14 mouse cellular contexts compared by ENCODE assay signal in genomic region chr11:52077939-52078338, GRCm38 (mm10). TPM values are rescaled to one million over a fixed set of nuclear protein-coding genes. Genes with fewer than 3 reads are reported as not detected.
DNase-seq lines count a peak whose midpoint lies in the region; ATAC-seq lines count a peak whose summit lies in the region.
"Had no signal": no experiment of that assay in that cellular context is flagged by ENCODE, and none has a peak within 500 bp of the region (broad histone marks: within the 10 kb centered on the region; RNA-seq: fewer than 3 reads in every experiment).

No protein-coding gene starts in this region.

- no peaks in the 10 kb centered on the region for H3K36me3 ChIP-seq in embryonic facial prominence, embryonic 15.5 days
- no peaks in the 10 kb centered on the region for H3K36me3 ChIP-seq in embryonic facial prominence, embryonic 10.5 days (replicated peaks)
- H3K36me3 ChIP-seq: lung, embryonic 15.5 days had no signal

- 54% methylated on average over 4 of the region's 4 CpGs for WGBS in embryonic facial prominence, embryonic 15.5 days
- WGBS in embryonic facial prominence, embryonic 10.5 days = 84% methylated on average over 4 of the region's 4 CpGs

- no peak overlapping the region for H3K9ac ChIP-seq in embryonic facial prominence, embryonic 15.5 days
- H3K9ac ChIP-seq: forebrain, embryonic 13.5 days; lung, embryonic 15.5 days had no signal

- no peak overlapping the region for H3K4me3 ChIP-seq in embryonic facial prominence, embryonic 15.5 days (replicated peaks)
- H3K4me3 ChIP-seq in embryonic facial prominence, embryonic 10.5 days = no peak overlapping the region
- H3K4me3 ChIP-seq: forebrain, embryonic 13.5 days; lung, embryonic 15.5 days had no signal

- H3K27me3 ChIP-seq in embryonic facial prominence, embryonic 15.5 days = no peaks in the 10 kb centered on the region
- no peaks in the 10 kb centered on the region for H3K27me3 ChIP-seq in embryonic facial prominence, embryonic 10.5 days (replicated peaks; ENCODE audit: low read depth, poor library complexity, severe bottlenecking)
- H3K27me3 ChIP-seq: forebrain, embryonic 13.5 days; lung, embryonic 15.5 days had no signal

- no peak overlapping the region for H3K4me2 ChIP-seq in embryonic facial prominence, embryonic 15.5 days (replicated peaks)
- H3K4me2 ChIP-seq: forebrain, embryonic 13.5 days; lung, embryonic 15.5 days had no signal

- peak overlapping the region; percentile 65; the same call in 1 of the 2 replicates for H3K27ac ChIP-seq in embryonic facial prominence, embryonic 15.5 days (replicated peaks)
- H3K27ac ChIP-seq in embryonic facial prominence, embryonic 10.5 days (replicated peaks) = no peak overlapping the region
- H3K27ac ChIP-seq: forebrain, embryonic 13.5 days; hindbrain, postnatal 0 days had no signal

- no peak for ATAC-seq in embryonic facial prominence, embryonic 15.5 days (ENCODE audit: insufficient number of reproducible peaks, low FRiP score, low TSS enrichment, low read depth)
- ATAC-seq: forebrain, embryonic 13.5 days; hindbrain, postnatal 0 days had no signal

- no peaks in the 10 kb centered on the region for H3K4me1 ChIP-seq in embryonic facial prominence, embryonic 15.5 days
- peaks cover 14% of the 10 kb centered on the region for H3K4me1 ChIP-seq in embryonic facial prominence, embryonic 10.5 days

- DNase-seq in embryonic facial prominence, embryonic 10.5 days (ENCODE audit: low spot score) = no peak
- DNase-seq in kidney, postnatal 36 days = peak; percentile 27 to 35
- DNase-seq in kidney, postnatal 25 days = no peak
- DNase-seq in adrenal gland, adult 8-10 months = peak; percentile 61
- DNase-seq in lung, postnatal 25 days (ENCODE audit: low spot score) = peak; percentile 65
- DNase-seq in testis, postnatal 10 days (ENCODE audit: low spot score) = no peak
- no peak for DNase-seq in layer of hippocampus, postnatal 36 days
- DNase-seq: B cell, adult 2 months; embryo, embryonic 11 days; thymus, postnatal 25 days had no signal

- H3K9me3 ChIP-seq in embryonic facial prominence, embryonic 15.5 days (replicated peaks) = no peaks in the 10 kb centered on the region
- no peaks in the 10 kb centered on the region for H3K9me3 ChIP-seq in embryonic facial prominence, embryonic 10.5 days
- H3K9me3 ChIP-seq: forebrain, embryonic 13.5 days; lung, embryonic 15.5 days had no signal

RNA-seq across cellular contexts. Expression of gene Ppp2ca, which starts 20.5 kb away (rescaled TPM):
- polyA plus RNA-seq in embryonic facial prominence, embryonic 15.5 days (2015; fragmentation: Nextera tagmentation; extraction: Ambion mirVana) = 76.9 and 80.4 TPM in 2 replicates
- 80.3 and 84.7 TPM in 2 replicates for polyA plus RNA-seq in embryonic facial prominence, embryonic 10.5 days (2016; fragmentation: Nextera tagmentation; extraction: Ambion mirVana)
- 10 to 100 TPM; 67.9 to 74.5 (median 69.6) TPM for total RNA-seq in adrenal gland, adult 8-10 months (2022)
- total RNA-seq in layer of hippocampus, postnatal 36 days (2021) = 100 to 1,000 TPM; 112 to 117 TPM

Comparison
In these comparisons a context has a peak if more than half of its experiments do, and no peak if none do; other contexts are left out.
1. DNase-seq: peak in kidney, postnatal 36 days (2 of 2), adrenal gland, adult 8-10 months (single experiment) and lung, postnatal 25 days (single experiment); none in embryonic facial prominence, embryonic 10.5 days (single experiment), kidney, postnatal 25 days (0 of 2), testis, postnatal 10 days (single experiment) and layer of hippocampus, postnatal 36 days (0 of 2).